Mouse (Mus musculus): ENCODE results near the gene A3galt2. TPM values are rescaled to one million over a fixed set of nuclear protein-coding genes. Genes with fewer than 3 reads are reported as not detected.

A3galt2 gene
- polyA plus RNA-seq, 1 experiment = 0.32 TPM

DNA sequence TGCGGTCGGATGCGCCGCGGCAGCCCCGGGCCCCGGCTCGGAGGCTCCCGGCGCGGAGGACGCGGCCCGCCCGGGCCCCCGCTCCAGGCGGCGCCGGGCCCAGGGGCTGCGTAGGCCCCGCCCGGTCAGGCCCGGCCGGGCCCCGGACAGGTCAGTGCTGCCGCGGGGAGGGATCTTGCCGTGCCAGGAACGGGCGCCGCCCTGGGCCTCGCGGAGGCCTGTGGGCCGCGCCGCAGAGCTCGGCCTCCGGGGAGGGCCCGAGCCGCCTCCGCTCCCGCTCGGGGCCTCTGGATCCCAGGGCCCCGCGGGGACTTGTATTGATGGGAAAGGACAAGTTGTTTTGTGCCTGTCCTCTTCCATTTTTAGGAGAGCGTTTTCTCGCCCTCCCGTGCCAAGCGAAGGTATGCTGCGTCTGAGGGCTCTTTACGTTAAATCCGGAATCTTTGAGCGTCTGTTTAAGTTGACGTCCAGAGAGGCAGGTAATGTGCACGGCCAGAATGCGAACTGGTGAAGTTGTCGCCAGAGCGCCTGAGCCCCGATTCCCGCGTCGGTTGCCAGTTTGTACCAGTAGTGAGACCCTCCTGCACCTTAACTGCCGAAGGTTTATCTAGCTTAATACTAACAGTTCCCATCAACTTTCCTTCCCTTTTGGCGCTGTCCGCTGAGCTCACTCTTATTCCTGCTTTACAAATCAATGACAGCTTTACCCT, 27.3 kb upstream of the A3galt2 start:
- no peak; the same call in 1 of the 2 replicates for TF ChIP-seq POLR2A (IDR thresholded peaks at IDR 0.05; ENCODE audit: low read depth, low read length)
- no peak for TF ChIP-seq CTCF (IDR thresholded peaks at IDR 0.05; ENCODE audit: extremely low read depth, insufficient read length, insufficient replicate concordance, low read depth, low read length)

DNA sequence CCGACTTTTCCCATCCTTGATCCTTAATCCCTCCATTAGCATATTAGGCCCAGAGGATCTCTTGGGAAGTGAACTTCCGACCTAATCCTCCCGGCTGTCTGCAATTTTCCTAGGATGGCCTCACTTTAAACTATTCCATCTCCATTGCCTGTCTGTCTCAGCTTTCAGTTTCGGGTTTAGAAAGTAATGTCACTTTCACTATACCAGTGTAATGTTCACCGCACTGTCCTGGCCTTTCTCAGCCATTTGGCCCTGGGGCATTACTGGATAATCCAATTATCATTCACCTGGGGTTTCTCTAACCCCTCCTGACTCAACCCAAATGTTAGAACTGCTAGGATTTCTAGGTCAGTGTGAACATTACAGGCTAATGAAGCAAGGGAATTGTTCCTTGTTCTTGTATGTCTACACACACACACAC, 26.7 kb upstream of the A3galt2 start:
- TF ChIP-seq CTCF (IDR thresholded peaks at IDR 0.05; ENCODE audit: extremely low read depth, insufficient read length, insufficient replicate concordance, low read depth, low read length) (no peak), POLR2A (IDR thresholded peaks at IDR 0.05; ENCODE audit: low read depth, low read length) (no peak)
- peak overlapping the region; percentile 70 for H3K4me3 ChIP-seq (ENCODE audit: low read depth, low read length)
- no peaks in the 10 kb centered on the region for H3K27me3 ChIP-seq (ENCODE audit: control insufficient read depth, insufficient read depth, low read length)
- 0% methylated on average over 5 of the region's 5 CpGs for WGBS
- H3K27ac ChIP-seq (ENCODE audit: insufficient read depth, low read depth, low read length) = peak overlapping the region; percentile 89
- H3K36me3 ChIP-seq (ENCODE audit: control insufficient read depth, insufficient read depth, low read length) = peaks cover 2% of the 10 kb centered on the region; the same call in 1 of the 2 replicates
- peaks cover 7% of the 10 kb centered on the region for H3K4me1 ChIP-seq (ENCODE audit: control insufficient read depth, insufficient read depth, insufficient read length, low read length)

More for the DNA sequence above, 27.3 kb upstream of the A3galt2 start:
- Histone ChIP-seq H3K4me3 (ENCODE audit: low read depth, low read length) (peak overlapping the region; percentile 70), H3K27ac (ENCODE audit: insufficient read depth, low read depth, low read length) (peak overlapping the region; percentile 89), H3K36me3 (ENCODE audit: control insufficient read depth, insufficient read depth, low read length) (peaks cover 2% of the 10 kb centered on the region; the same call in 1 of the 2 replicates), H3K27me3 (ENCODE audit: control insufficient read depth, insufficient read depth, low read length) (no peaks in the 10 kb centered on the region), H3K4me1 (ENCODE audit: control insufficient read depth, insufficient read depth, insufficient read length, low read length) (peaks cover 5% of the 10 kb centered on the region)
- WGBS = under 1% methylated on average over 65 of the region's 65 CpGs

DNA sequence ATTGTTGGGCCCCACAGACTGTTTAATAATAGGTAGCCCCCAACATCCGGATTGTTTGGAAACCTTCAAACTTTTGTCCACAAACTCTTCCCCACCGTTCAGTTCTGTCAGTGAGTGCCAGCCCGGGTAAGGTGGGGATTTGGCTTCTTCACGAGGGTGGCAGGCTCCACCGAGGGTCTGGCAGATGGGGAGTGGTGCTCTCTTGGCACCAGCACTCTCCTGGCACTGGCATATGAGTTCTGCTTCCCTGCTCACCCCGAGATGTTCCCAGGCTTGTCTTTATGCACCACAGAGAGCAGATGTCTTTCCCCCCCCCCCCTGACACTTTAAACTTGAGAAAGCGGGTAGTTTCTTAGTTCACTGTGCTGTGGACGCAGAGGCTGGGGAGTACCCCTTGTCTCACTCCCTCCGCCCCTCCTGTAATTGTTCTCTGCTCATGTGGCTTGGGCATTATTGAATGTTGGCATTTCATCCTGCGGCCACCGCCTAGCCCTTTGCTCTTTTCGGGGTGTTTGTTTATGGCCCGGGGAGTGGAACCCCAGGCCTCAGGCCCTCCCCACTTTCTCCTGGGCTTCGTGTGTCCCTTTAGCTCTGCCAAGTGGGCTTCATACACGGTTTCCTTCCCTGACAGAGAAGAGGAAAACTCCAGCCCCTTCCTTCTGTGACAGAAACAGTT, 26.0 kb upstream of the A3galt2 start:
- TF ChIP-seq CTCF (IDR thresholded peaks at IDR 0.05; ENCODE audit: extremely low read depth, insufficient read length, insufficient replicate concordance, low read depth, low read length) = no peak
- TF ChIP-seq POLR2A (IDR thresholded peaks at IDR 0.05; ENCODE audit: low read depth, low read length) = no peak
- H3K4me1 ChIP-seq (ENCODE audit: control insufficient read depth, insufficient read depth, insufficient read length, low read length) = peaks cover 14% of the 10 kb centered on the region
- 9% methylated on average over 15 of the region's 15 CpGs for WGBS
- H3K4me3 ChIP-seq (ENCODE audit: low read depth, low read length) = peak overlapping the region; percentile 55
- H3K36me3 ChIP-seq (ENCODE audit: control insufficient read depth, insufficient read depth, low read length) = peaks cover 2% of the 10 kb centered on the region; the same call in 1 of the 2 replicates
- H3K27me3 ChIP-seq (ENCODE audit: control insufficient read depth, insufficient read depth, low read length) = no peaks in the 10 kb centered on the region
- peak overlapping the region; percentile 89 for H3K27ac ChIP-seq (ENCODE audit: insufficient read depth, low read depth, low read length)

DNA sequence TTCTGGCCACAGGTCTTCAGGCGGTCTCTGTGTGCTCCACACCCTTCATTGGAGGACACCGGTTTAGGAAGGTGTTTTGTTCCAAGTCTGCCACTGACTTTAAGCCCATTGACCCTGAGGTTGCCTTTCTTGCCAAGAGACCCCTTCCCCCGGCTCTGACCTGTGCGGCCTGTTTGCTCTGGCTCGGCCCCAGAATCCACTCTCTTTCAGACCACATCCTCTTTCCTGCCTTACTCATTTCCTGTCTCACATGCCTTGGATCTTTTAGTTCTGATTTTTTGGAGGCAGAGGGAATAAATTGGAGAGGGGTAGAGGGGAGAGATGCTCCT, 25.5 kb upstream of the A3galt2 start:
- WGBS = 33% methylated on average over 5 of the region's 5 CpGs
- H3K27me3 ChIP-seq (ENCODE audit: control insufficient read depth, insufficient read depth, low read length) = no peaks in the 10 kb centered on the region
- no peak for TF ChIP-seq POLR2A (IDR thresholded peaks at IDR 0.05; ENCODE audit: low read depth, low read length)
- H3K27ac ChIP-seq (ENCODE audit: insufficient read depth, low read depth, low read length) = no peak overlapping the region
- H3K4me1 ChIP-seq (ENCODE audit: control insufficient read depth, insufficient read depth, insufficient read length, low read length) = peaks cover 19% of the 10 kb centered on the region
- H3K4me3 ChIP-seq (ENCODE audit: low read depth, low read length) = peak overlapping the region; percentile 55
- peaks cover 2% of the 10 kb centered on the region; the same call in 1 of the 2 replicates for H3K36me3 ChIP-seq (ENCODE audit: control insufficient read depth, insufficient read depth, low read length)

DNA sequence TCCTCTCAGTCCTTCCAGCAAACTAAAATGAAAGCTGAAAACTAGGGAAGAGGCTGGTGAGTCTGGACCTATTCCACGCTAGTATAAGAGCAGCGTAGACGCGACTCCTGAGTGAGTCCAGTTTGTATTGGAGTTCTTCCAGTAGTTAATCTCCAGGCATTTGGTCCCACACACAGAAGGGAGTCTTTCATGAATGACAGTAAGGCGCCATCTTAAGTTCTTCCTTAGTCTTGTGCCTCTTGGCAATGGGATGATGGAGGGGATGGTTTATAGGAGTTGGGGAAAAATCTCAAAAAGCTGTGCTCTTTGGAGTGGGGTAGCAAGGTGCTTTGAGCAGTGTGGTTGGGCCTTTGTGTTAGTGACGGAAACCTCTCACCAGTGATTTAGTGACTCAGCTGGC, 24.9 kb upstream of the A3galt2 start:
- H3K4me3 ChIP-seq (ENCODE audit: low read depth, low read length) = no peak overlapping the region
- no peak for TF ChIP-seq POLR2A (IDR thresholded peaks at IDR 0.05; ENCODE audit: low read depth, low read length)
- no peak for TF ChIP-seq CTCF (IDR thresholded peaks at IDR 0.05; ENCODE audit: extremely low read depth, insufficient read length, insufficient replicate concordance, low read depth, low read length)
- no peaks in the 10 kb centered on the region for H3K27me3 ChIP-seq (ENCODE audit: control insufficient read depth, insufficient read depth, low read length)
- H3K36me3 ChIP-seq (ENCODE audit: control insufficient read depth, insufficient read depth, low read length) = peaks cover 2% of the 10 kb centered on the region; the same call in 1 of the 2 replicates
- H3K4me1 ChIP-seq (ENCODE audit: control insufficient read depth, insufficient read depth, insufficient read length, low read length) = peaks cover 24% of the 10 kb centered on the region
- H3K27ac ChIP-seq (ENCODE audit: insufficient read depth, low read depth, low read length) = no peak overlapping the region
- 56% methylated on average over 6 of the region's 6 CpGs for WGBS

DNA sequence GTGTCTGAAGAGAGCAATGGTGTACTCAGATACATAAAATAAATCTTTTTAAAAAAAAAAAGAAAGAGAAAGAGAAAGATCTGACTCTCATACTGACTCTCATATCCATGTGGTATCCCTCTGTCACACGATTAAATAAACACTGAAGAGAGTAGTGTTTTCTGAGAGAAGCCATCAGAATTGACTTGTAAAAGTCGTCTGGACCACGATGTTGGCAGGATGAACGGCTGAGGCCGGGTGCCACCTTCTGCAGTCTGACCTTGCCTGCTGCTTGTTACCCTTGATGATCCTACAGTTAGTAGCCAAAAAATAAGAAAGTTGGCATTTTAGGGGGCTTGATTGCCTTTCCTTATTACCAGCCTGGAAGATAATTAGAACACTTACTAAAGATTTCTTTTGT, 22.4 kb upstream of the A3galt2 start:
- no peak for TF ChIP-seq POLR2A (IDR thresholded peaks at IDR 0.05; ENCODE audit: low read depth, low read length)
- no peak for TF ChIP-seq CTCF (IDR thresholded peaks at IDR 0.05; ENCODE audit: extremely low read depth, insufficient read length, insufficient replicate concordance, low read depth, low read length)
- H3K27me3 ChIP-seq (ENCODE audit: control insufficient read depth, insufficient read depth, low read length) = no peaks in the 10 kb centered on the region
- no peak overlapping the region for H3K27ac ChIP-seq (ENCODE audit: insufficient read depth, low read depth, low read length)
- H3K4me3 ChIP-seq (ENCODE audit: low read depth, low read length) = no peak overlapping the region
- peaks cover 2% of the 10 kb centered on the region; the same call in 1 of the 2 replicates for H3K36me3 ChIP-seq (ENCODE audit: control insufficient read depth, insufficient read depth, low read length)
- WGBS = 40% methylated on average over 5 of the region's 5 CpGs
- H3K4me1 ChIP-seq (ENCODE audit: control insufficient read depth, insufficient read depth, insufficient read length, low read length) = peaks cover 30% of the 10 kb centered on the region

DNA sequence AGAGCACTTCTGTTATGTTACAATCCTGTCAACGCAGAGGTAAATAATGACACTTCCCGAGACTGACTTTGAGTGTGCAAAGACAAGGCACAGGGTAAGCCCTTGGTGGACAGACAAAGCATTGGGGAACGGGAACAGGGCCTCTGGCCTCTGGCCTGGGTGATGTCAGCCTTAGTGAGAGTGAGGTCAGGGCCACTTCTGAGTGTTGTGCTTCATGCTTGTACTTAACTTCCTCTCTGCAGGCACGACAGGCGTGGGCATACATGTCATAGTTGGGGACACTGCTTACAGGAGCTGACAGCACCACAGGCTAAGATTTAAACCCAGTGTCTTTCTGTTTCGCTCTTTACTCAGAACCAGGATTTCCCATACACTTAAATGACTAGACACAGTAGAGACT, 21.7 kb upstream of the A3galt2 start:
- Histone ChIP-seq H3K27me3 (ENCODE audit: control insufficient read depth, insufficient read depth, low read length) (no peaks in the 10 kb centered on the region), H3K36me3 (ENCODE audit: control insufficient read depth, insufficient read depth, low read length) (peaks cover 2% of the 10 kb centered on the region; the same call in 1 of the 2 replicates), H3K4me3 (ENCODE audit: low read depth, low read length) (no peak overlapping the region), H3K27ac (ENCODE audit: insufficient read depth, low read depth, low read length) (peak overlapping the region; percentile 44; the same call in 1 of the 2 replicates), H3K4me1 (ENCODE audit: control insufficient read depth, insufficient read depth, insufficient read length, low read length) (peaks cover 33% of the 10 kb centered on the region)
- 51% methylated on average over 6 of the region's 6 CpGs for WGBS
- TF ChIP-seq CTCF (IDR thresholded peaks at IDR 0.05; ENCODE audit: extremely low read depth, insufficient read length, insufficient replicate concordance, low read depth, low read length) (no peak), POLR2A (IDR thresholded peaks at IDR 0.05; ENCODE audit: low read depth, low read length) (no peak)
